Mouse (Mus musculus): ENCODE data around the gene Slc15a5.
"Not testable (repeated sequence)": the region's sequence is repeated elsewhere in the genome, so short reads cannot be mapped to it uniquely, and the experiment has no call there.

Gene Slc15a5

DNA sequence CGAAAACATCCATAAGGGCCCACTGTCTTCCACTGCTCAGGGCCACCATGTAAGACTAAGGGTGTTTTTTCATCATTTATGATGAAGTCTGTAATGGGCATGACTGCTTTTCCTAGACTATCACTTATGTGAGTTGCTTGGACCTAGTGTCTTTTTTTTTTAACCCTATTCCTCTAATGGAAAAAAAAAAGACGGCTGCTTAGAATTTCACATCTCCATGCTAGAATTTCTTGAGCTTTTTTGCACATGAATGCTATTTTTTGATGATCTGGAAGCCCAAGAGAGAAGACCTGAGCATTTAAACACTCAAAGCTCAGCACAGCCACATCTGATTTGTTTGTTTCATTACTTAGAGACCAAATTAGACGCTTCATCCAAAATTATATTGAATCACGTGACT is at the start of gene Slc15a5:
Gene Slc15a5, minus strand, starts transcription at position 101 of the 400 bp plus-strand sequence.
- no peak for DNase-seq

GRCm38 (mm10) chr6:138128392-138129335 is 48.9 kb upstream of the Slc15a5 start:
- no peak for DNase-seq

- DNase-seq: no peak
Measured at GRCm38 (mm10) chr6:138117496-138117895, 37.8 kb upstream of the Slc15a5 start.

DNA sequence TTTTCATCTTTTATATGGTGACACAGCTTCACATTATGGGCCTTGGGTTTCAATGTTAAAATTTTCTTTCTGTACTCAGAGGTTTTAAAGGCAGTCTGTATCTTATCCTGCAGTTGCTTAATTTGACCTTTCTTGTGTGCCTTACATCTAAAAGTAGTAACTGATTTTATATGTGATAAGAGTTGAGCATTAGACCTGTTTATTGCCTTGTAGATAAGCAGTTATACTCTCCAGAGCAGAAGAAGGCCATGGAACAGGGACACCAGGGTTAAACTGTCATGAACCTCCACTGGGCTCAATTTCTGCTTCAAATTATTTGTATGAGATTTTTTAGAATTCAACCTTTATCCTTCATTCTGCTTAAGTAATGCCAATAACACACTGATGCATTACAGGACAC is 24.8 kb upstream of the Slc15a5 start:
- DNase-seq: no peak

DNA sequence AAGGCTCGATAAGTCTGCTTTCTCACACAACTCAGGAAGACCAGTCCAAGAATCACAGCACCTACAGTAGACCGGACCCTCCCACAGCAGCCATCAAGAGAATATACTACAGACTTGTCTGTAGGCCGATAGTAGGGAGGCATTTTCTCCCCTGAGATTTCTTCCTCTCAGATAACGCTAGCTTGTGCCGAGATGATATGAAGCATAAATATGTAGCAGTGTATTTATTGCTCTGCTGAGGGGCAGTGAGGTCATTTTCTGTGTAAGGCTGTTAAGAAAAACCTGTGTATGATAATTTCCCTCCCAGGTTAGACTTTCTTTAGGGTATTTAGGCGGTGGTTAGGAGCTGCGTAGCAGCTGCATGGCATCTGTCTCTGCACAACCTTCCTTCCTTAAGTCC is 23.2 kb upstream of the Slc15a5 start:
- DNase-seq: no peak

GRCm38 (mm10) chr6:138101843-138102242 is 22.1 kb upstream of the Slc15a5 start:
- DNase-seq: no peak

GRCm38 (mm10) chr6:138099646-138100045 is 19.9 kb upstream of the Slc15a5 start:
- DNase-seq: no peak

DNA sequence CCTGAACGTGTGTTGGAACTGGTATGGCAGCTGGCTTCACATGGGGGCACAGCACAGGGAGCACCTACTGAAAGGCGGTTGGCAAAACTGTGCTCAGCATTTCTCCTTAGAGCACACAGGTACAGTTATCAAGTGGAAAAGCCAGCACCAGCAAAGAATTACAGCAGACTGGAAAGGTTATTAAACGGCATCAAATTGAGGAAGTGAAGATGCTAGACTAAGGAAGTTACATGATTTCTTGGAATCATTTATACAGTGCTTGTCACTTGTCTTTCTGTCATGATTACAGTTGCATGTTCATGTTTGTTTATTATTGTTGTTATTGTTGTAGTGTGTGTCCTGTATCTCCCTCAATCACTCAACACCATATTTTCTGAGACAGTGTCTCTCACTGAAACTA is 15.3 kb upstream of the Slc15a5 start:
- DNase-seq: no peak

DNA sequence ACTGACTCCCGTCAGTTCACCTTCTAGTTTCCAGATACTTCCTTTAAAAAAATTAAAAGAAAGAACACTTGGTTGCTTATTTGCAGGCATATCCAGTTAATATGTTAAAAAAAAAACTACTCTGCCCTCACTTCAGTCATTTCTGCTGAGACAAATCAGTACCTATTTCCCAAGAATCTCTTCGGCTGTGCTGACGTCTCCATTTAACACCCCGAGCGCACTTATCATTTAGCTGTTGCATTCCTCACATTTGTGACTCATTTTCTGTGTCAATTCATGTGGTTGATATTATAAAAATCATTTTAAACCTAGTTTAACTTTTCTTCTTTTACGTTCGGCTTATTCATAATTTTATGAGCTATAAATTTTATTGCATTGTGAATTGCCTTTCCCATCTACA is 12.7 kb upstream of the Slc15a5 start:
- no peak for DNase-seq

GRCm38 (mm10) chr6:138089084-138089483 is 9.4 kb upstream of the Slc15a5 start:
- DNase-seq: no peak

DNA sequence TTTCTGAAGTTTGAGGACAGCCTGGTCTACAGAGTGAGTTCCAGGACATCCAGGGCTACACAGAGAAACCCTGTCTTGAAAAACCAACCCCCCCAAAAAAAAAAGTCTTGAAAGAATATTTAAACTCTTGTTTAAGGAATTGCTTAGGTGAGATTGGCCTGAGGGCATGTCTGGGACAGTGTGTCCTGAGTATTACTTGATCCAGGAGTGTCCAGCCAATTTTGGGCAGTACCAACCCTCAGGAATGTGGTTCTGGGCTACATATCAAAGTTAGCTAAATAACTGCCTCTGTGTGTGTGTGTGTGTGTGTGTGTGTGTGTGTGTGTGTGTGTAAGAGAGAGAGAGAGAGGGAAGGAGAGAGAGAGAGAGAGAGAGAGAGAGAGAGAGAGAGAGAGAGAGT is 6.7 kb upstream of the Slc15a5 start:
- not testable (repeated sequence) for DNase-seq

DNA sequence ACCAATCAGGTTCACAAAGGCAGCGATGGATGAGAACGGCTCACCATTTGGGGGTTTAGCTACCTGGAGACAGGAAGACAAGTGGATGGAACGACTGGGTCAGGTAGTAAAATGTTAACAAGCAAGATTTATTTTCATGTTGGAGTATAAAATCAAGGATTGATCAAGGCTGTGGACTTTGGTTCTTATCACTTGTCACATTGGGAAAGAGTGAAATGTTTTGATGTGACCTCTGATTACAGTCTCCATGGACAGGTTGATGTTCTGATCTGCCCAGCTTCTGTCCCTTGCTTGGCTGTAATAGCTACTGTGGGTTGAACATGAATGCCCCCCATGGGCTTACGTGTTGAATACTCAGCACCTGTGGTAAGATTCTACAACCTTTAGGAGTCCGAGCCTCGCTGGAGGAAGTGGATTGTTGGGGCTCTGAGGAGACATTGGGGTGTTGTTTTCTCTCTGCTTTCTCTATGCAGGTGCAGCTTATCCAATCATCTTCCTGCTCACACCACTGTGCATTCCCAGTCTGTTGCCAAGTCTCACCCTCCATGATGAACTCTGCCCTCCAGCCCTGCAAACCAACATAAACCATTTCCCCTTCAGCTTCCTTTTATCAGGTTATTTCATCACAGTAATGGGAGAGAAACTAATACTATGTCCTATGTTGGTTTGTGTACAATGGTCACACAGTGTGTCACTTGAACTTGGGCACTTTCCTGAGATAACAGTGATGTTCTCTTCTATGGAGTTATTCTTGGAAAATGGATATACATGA is 1.2 kb upstream of the Slc15a5 start:
- no peak for DNase-seq

- DNase-seq: no peak
Measured at GRCm38 (mm10) chr6:138077681-138078439, 1.9 kb downstream of the Slc15a5 start.

GRCm38 (mm10) chr6:138075723-138076122 is 4.0 kb downstream of the Slc15a5 start:
- DNase-seq: no peak

DNA sequence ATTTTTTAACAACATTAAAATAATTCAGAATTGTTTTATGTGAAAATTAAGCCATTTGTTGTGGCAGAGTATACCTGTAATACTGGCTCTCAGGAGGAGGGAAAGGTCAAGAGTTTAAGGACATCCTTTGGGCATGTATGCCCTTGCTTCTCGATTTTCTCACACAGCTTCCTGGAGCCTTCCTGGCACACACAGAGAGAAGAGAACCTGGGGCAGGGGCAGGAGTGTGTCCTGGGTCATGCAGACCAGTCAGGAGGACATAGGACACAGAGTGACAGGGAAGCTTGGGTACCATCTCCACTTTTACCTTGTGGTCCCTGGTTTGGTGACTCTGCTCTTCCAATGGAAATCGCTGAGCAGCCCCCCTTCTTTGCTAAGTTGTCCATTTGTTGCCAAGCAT is 6.2 kb downstream of the Slc15a5 start:
- no peak for DNase-seq

DNA sequence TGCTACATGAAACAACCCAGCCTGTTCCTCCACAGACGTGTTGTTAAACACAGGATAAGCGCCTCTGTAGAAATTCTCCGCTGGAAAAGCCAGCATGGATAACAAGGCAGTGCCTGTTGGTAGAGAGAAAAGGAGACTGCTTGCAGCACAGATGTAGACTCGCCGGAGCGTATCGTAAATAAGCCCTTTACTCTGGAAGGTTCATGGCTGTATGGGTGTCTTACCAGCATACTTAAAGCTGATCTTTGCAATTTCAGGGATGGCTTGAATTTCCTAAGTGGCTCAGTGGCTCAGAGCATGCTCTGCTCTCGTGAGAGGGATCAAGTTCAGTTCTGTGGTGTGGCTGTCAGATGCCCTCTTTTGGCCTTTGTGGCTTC is 6.8 kb downstream of the Slc15a5 start:
- DNase-seq: no peak

- DNase-seq: no peak
Measured at GRCm38 (mm10) chr6:138072110-138072962, 7.4 kb downstream of the Slc15a5 start.

GRCm38 (mm10) chr6:138071505-138072107 is 8.1 kb downstream of the Slc15a5 start:
- no peak for DNase-seq

- DNase-seq: no peak
Measured at GRCm38 (mm10) chr6:138070720-138071504, 8.8 kb downstream of the Slc15a5 start.

- no peak for DNase-seq
Measured at GRCm38 (mm10) chr6:138069921-138070320, 9.8 kb downstream of the Slc15a5 start.

DNA sequence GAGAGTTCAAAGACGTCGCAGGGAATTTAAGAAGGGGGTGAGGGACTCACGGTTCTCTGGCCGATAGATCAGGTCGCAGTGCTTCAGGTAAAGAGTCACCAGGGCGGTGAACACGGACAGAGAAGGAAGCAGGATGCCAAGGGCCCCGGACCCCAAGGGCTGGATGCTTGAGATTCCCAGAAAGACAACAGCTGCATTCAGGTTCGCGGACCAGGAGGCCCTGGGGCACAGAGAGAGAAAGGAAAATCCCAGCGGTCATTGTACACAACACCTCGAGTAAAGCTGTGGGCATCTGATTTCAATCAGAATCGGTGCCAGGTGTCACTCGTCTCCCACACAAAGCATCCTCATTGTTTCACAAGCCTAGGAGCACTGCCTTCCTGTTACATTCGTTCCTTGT is 24.1 kb downstream of the Slc15a5 start:
- DNase-seq: no peak

All from B cell, adult 2 months (primary cell).